Mouse (Mus musculus) E14TG2a.4 (cell line): Measurements from ENCODE around the gene Nlgn3.
"Not testable (repeated sequence)": the region's sequence is repeated elsewhere in the genome, so short reads cannot be mapped to it uniquely, and the experiment has no call there.

Experiments used
- H3K27me3 ChIP-seq: 2 replicates; pipeline ENCODE4 v1.6.1; 2014; ENCODE audit warnings: low read length, control low read depth; ENCODE audit not compliant: insufficient read depth
- H3K36me3 ChIP-seq: 2 replicates; pipeline ENCODE4 v1.6.1; 2014; ENCODE audit warnings: low read length, control low read depth; ENCODE audit not compliant: insufficient read depth
- H3K4me1 ChIP-seq: replicated peaks from 2 replicates; pipeline ENCODE4 v1.6.1; 2014; ENCODE audit warnings: low read depth, low read length, control low read depth
- H3K4me3 ChIP-seq: replicated peaks from 2 replicates; pipeline ENCODE4 v1.5.1; 2014; ENCODE audit warnings: mild to moderate bottlenecking, low read length
- H3K9me3 ChIP-seq: 2 replicates; pipeline ENCODE4 v1.6.1; 2014; ENCODE audit warnings: low read length, control low read depth
- CTCF ChIP-seq: conservative IDR thresholded peaks from 2 replicates; pipeline ENCODE4 v1.5.1; 2014; ENCODE audit warnings: low read length
- NANOG ChIP-seq: IDR thresholded peaks from 2 replicates; pipeline ENCODE4 v1.6.1; 2014; ENCODE audit warnings: borderline replicate concordance, low read length, mixed read lengths
- POU5F1 ChIP-seq: IDR thresholded peaks from 2 replicates; pipeline ENCODE4 v1.6.1; 2014; ENCODE audit warnings: low read length, borderline replicate concordance

The Nlgn3 gene

GRCm38 (mm10) chrX:101338666-101339065 is 39.7 kb downstream of the Nlgn3 start:
- H3K9me3 ChIP-seq, result no peaks in the 10 kb centered on the region
- H3K4me3 ChIP-seq, result no peak overlapping the region
- TF ChIP-seq CTCF (peak; percentile 59), POU5F1 (no peak), NANOG (no peak)
- H3K27me3 ChIP-seq, result no peaks in the 10 kb centered on the region
- peaks cover 11% of the 10 kb centered on the region for H3K4me1 ChIP-seq
- no peaks in the 10 kb centered on the region for H3K36me3 ChIP-seq

GRCm38 (mm10) chrX:101342837-101343236 is 43.9 kb downstream of the Nlgn3 start:
- not testable (repeated sequence) for H3K4me3 ChIP-seq, H3K4me1 ChIP-seq, H3K27me3 ChIP-seq, H3K36me3 ChIP-seq, H3K9me3 ChIP-seq

- Histone ChIP-seq H3K9me3 (no peaks in the 10 kb centered on the region), H3K4me3 (no peak overlapping the region), H3K4me1 (peaks cover 2% of the 10 kb centered on the region; the same call in 1 of the 2 replicates), H3K27me3 (no peaks in the 10 kb centered on the region), H3K36me3 (no peaks in the 10 kb centered on the region)
- no peak for TF ChIP-seq CTCF
- no peak for TF ChIP-seq POU5F1
- TF ChIP-seq NANOG, result no peak
These were observed 46.5 kb downstream of the Nlgn3 start for GRCm38 (mm10) chrX:101345456-101345855.

GRCm38 (mm10) chrX:101346475-101346874 is 47.5 kb downstream of the Nlgn3 start:
- Histone ChIP-seq H3K4me1 (peaks cover 2% of the 10 kb centered on the region; the same call in 1 of the 2 replicates), H3K27me3 (no peaks in the 10 kb centered on the region), H3K36me3 (no peaks in the 10 kb centered on the region), H3K9me3 (no peaks in the 10 kb centered on the region), H3K4me3 (no peak overlapping the region)
- TF ChIP-seq CTCF, result no peak
- no peak for TF ChIP-seq NANOG
- TF ChIP-seq POU5F1, result no peak

GRCm38 (mm10) chrX:101351188-101351587 is 52.2 kb downstream of the Nlgn3 start:
- Histone ChIP-seq H3K27me3 (no peaks in the 10 kb centered on the region), H3K4me3 (no peak overlapping the region), H3K4me1 (no peaks in the 10 kb centered on the region), H3K36me3 (no peaks in the 10 kb centered on the region), H3K9me3 (no peaks in the 10 kb centered on the region)
- TF ChIP-seq CTCF (no peak), POU5F1 (no peak), NANOG (no peak)

GRCm38 (mm10) chrX:101358902-101359301 is 59.9 kb downstream of the Nlgn3 start:
- H3K27me3 ChIP-seq, H3K9me3 ChIP-seq, H3K4me1 ChIP-seq, H3K4me3 ChIP-seq, H3K36me3 ChIP-seq: not testable (repeated sequence)
- peak; percentile 70 for TF ChIP-seq CTCF

GRCm38 (mm10) chrX:101369001-101369400 is 70.0 kb downstream of the Nlgn3 start:
- Histone ChIP-seq H3K27me3 (no peaks in the 10 kb centered on the region), H3K9me3 (no peaks in the 10 kb centered on the region), H3K36me3 (no peaks in the 10 kb centered on the region), H3K4me1 (peaks cover 14% of the 10 kb centered on the region), H3K4me3 (no peak overlapping the region)
- TF ChIP-seq NANOG (no peak), CTCF (no peak), POU5F1 (no peak)

- peaks cover 14% of the 10 kb centered on the region for H3K4me1 ChIP-seq
- no peaks in the 10 kb centered on the region for H3K9me3 ChIP-seq
- TF ChIP-seq POU5F1 (no peak), NANOG (no peak), CTCF (no peak)
- H3K4me3 ChIP-seq, result no peak overlapping the region
- H3K36me3 ChIP-seq, result no peaks in the 10 kb centered on the region
- H3K27me3 ChIP-seq, result no peaks in the 10 kb centered on the region
These were observed 71.6 kb downstream of the Nlgn3 start for GRCm38 (mm10) chrX:101370573-101370972.

- peaks cover 14% of the 10 kb centered on the region for H3K4me1 ChIP-seq
- no peak for TF ChIP-seq CTCF
- TF ChIP-seq POU5F1, result no peak
- TF ChIP-seq NANOG, result no peak
- H3K36me3 ChIP-seq, result no peaks in the 10 kb centered on the region
- no peaks in the 10 kb centered on the region for H3K27me3 ChIP-seq
- H3K9me3 ChIP-seq, result no peaks in the 10 kb centered on the region
- no peak overlapping the region for H3K4me3 ChIP-seq
These were observed 74.0 kb downstream of the Nlgn3 start for GRCm38 (mm10) chrX:101372946-101373345.
